Comparison of ENCODE assay signal across 8 mouse cellular contexts in the genomic region with DNA sequence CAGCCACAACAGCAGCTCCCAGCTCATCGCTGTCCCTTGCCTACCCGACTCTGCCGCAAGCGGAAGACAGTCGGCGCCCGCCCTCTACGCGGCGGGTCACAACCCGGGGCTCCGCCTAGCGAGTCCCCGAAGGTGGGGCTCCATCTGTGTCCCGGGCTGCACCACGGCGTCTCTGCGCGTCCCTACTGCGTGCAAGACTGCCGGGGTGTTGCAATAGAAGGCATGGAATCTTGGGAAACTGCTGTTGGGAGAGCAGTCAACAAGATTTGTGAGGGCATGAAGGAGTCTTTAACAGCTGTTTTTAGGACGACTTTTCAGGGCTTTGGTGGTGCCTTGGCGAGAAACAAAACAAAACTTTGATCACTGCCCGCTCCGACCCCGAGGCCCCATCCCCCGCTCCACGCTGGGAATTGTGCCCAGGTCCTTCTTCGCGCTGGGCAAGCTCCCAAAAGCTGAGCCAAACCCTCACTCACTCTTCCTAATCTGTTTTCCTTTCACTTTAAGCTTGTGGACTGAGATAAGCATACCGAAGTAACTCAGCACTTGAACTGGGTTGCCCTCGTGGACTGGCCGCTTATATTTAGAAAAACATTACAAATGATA. TPM values are rescaled to one million over a fixed set of nuclear protein-coding genes. Genes with fewer than 3 reads are reported as not detected.
DNase-seq lines count a peak whose midpoint lies in the region; ATAC-seq and TF ChIP-seq lines count a peak whose summit lies in the region.

Gene Dhrs7, minus strand, starts transcription at position 175 of the 603 bp plus-strand sequence.

- peak; percentile 94 for DNase-seq in G1E (ENCODE audit: low spot score)
- peak; percentile 87 to 88 for DNase-seq in cerebellum, adult 2 months
- peak; percentile 66 for DNase-seq in forebrain, postnatal 0 days
- peak; percentile 91 to 94 for DNase-seq in heart, postnatal 36 days
- DNase-seq in layer of hippocampus, adult 2 months (ENCODE audit: low spot score in 2 of 2), result peak; percentile 78 to 81
- peak; percentile 89 for DNase-seq in lung, adult 2 months
- peak; percentile 83 for DNase-seq in testis, postnatal 14 days (ENCODE audit: low spot score)

- H3K9me3 ChIP-seq in G1E (replicated peaks), result no peaks in the 10 kb centered on the region
- no peaks in the 10 kb centered on the region for H3K9me3 ChIP-seq in forebrain, postnatal 0 days (ENCODE audit: low read length)
- no peaks in the 10 kb centered on the region for H3K9me3 ChIP-seq in neural tube, embryonic 15.5 days (replicated peaks)

- H3K36me3 ChIP-seq in G1E (replicated peaks), result peaks cover 2% of the 10 kb centered on the region
- H3K36me3 ChIP-seq in forebrain, postnatal 0 days (ENCODE audit: insufficient read depth), result no peaks in the 10 kb centered on the region
- no peaks in the 10 kb centered on the region for H3K36me3 ChIP-seq in neural tube, embryonic 15.5 days

- peak within 1 kb of the TSS; percentile 19 for H3K27ac ChIP-seq in cerebellum, adult 2 months (ENCODE audit: insufficient read depth, low read length)
- H3K27ac ChIP-seq in forebrain, postnatal 0 days (ENCODE audit: low read depth, low read length), result 0 out of 2 replicates have a peak within 1 kb of the TSS, but pooled peaks have one; percentile 40
- H3K27ac ChIP-seq in layer of hippocampus, adult 2 months, result peak within 1 kb of the TSS; percentile 88
- H3K27ac ChIP-seq in neural tube, embryonic 15.5 days (replicated peaks), result peak within 1 kb of the TSS; percentile 62

- under 1% methylated on average over 33 of the region's 33 CpGs for WGBS in cerebellum, adult 2 months
- 2% methylated on average over 33 of the region's 33 CpGs for WGBS in forebrain, postnatal 0 days
- under 1% methylated on average over 33 of the region's 33 CpGs for WGBS in lung, adult 2 months
- 2% methylated on average over 33 of the region's 33 CpGs for WGBS in neural tube, embryonic 15.5 days

- H3K4me3 ChIP-seq in G1E (ENCODE audit: low read depth, low read length), result peak within 1 kb of the TSS; percentile 75
- peak within 1 kb of the TSS; percentile 81 for H3K4me3 ChIP-seq in cerebellum, adult 2 months (replicated peaks; ENCODE audit: insufficient read depth, low read depth, low read length)
- peak within 1 kb of the TSS; percentile 47 for H3K4me3 ChIP-seq in forebrain, postnatal 0 days (ENCODE audit: low read depth, low read length)
- H3K4me3 ChIP-seq in layer of hippocampus, adult 2 months, result peak within 1 kb of the TSS; percentile 90
- H3K4me3 ChIP-seq in lung, adult 2 months (replicated peaks; ENCODE audit: extremely low read depth, low read depth, low read length), result peak within 1 kb of the TSS; percentile 88
- peak within 1 kb of the TSS; percentile 58 for H3K4me3 ChIP-seq in neural tube, embryonic 15.5 days (replicated peaks)

- H3K4me1 ChIP-seq in G1E (ENCODE audit: insufficient read depth, low read depth, low read length), result peaks cover 18% of the 10 kb centered on the region
- H3K4me1 ChIP-seq in cerebellum, adult 2 months (ENCODE audit: control insufficient read depth, insufficient read depth, low read length), result no peaks in the 10 kb centered on the region; the same call in none of the 2 replicates
- peaks cover 4% of the 10 kb centered on the region; the same call in 1 of the 2 replicates for H3K4me1 ChIP-seq in forebrain, postnatal 0 days (ENCODE audit: insufficient read depth)
- peaks cover 7% of the 10 kb centered on the region for H3K4me1 ChIP-seq in lung, adult 2 months (ENCODE audit: control insufficient read depth, insufficient read depth, low read length)
- H3K4me1 ChIP-seq in neural tube, embryonic 15.5 days, result peaks cover 19% of the 10 kb centered on the region

- peak; percentile 73 for TF ChIP-seq POLR2A in cerebellum, adult 2 months (IDR thresholded peaks at IDR 0.05; ENCODE audit: borderline replicate concordance, insufficient read depth, low read length)
- peak; percentile 93; the same call in 1 of the 2 replicates for TF ChIP-seq POLR2A in lung, adult 2 months (IDR thresholded peaks at IDR 0.05; ENCODE audit: borderline replicate concordance, extremely low read depth, low read depth, low read length)

- peak within 1 kb of the TSS; percentile 73 for H3K4me2 ChIP-seq in forebrain, postnatal 0 days (ENCODE audit: low read depth)
- H3K4me2 ChIP-seq in neural tube, embryonic 15.5 days, result peak within 1 kb of the TSS; percentile 91

- TF ChIP-seq CTCF in G1E (IDR thresholded peaks at IDR 0.05; ENCODE audit: low read depth, low read length), result no peak
- TF ChIP-seq CTCF in cerebellum, adult 2 months (IDR thresholded peaks at IDR 0.05; ENCODE audit: borderline replicate concordance, insufficient read depth, low read depth, low read length), result no peak; the same call in 1 of the 2 replicates
- TF ChIP-seq CTCF in forebrain, postnatal 0 days (IDR thresholded peaks at IDR 0.05; ENCODE audit: low read depth), result peak; percentile 50
- peak; percentile 65 for TF ChIP-seq CTCF in layer of hippocampus, adult 2 months (conservative IDR thresholded peaks at IDR 0.05)
- TF ChIP-seq CTCF in lung, adult 2 months (IDR thresholded peaks at IDR 0.05; ENCODE audit: insufficient read depth, low read length), result no peak

- intact Hi-C loops in heart, postnatal 36 days (cut with DNase I), result loop anchor here (5.0 kb wide), 2 partner anchors 97 to 128 kb away; partner anchors contain the start of gene Pcnx4

- peak; percentile 94 for ATAC-seq in G1E (ENCODE audit: extremely low read depth, insufficient number of reproducible peaks, low FRiP score, poor library complexity, severe bottlenecking)
- ATAC-seq in forebrain, postnatal 0 days, result peak; percentile 95
- ATAC-seq in neural tube, embryonic 15.5 days (ENCODE audit: low FRiP score), result peak; percentile 91

- peak within 1 kb of the TSS; percentile 49 for H3K9ac ChIP-seq in forebrain, postnatal 0 days
- peak within 1 kb of the TSS; percentile 55 for H3K9ac ChIP-seq in neural tube, embryonic 15.5 days (replicated peaks)

- H3K27me3 ChIP-seq in G1E (ENCODE audit: insufficient read depth, low read length), result peaks cover 2% of the 10 kb centered on the region; the same call in 1 of the 2 replicates
- no peaks in the 10 kb centered on the region for H3K27me3 ChIP-seq in cerebellum, adult 2 months (ENCODE audit: control insufficient read depth, insufficient read depth, low read length)
- H3K27me3 ChIP-seq in forebrain, postnatal 0 days (ENCODE audit: insufficient read depth, low read length), result no peaks in the 10 kb centered on the region
- H3K27me3 ChIP-seq in neural tube, embryonic 15.5 days (replicated peaks), result no peaks in the 10 kb centered on the region

RNA-seq across cellular contexts. Expression of gene Dhrs7, which starts in this region (rescaled TPM):
- total RNA-seq in G1E (2014; fragmentation: Nextera tagmentation), result 10.9 and 14.4 TPM in 2 replicates
- 31.6 and 37.4 TPM in 2 replicates for total RNA-seq in G1E (2017)
- polyA plus RNA-seq in G1E (2012), result 4.3 and 7.2 TPM in 2 replicates
- polyA plus RNA-seq in cerebellum, adult 2 months (2012; rRNA removed), result 43.8 and 44.9 TPM in 2 replicates
- 13.5 and 14.0 TPM in 2 replicates for total RNA-seq in forebrain, postnatal 0 days (2014; rRNA removed)
- 20.4 and 23.8 TPM in 2 replicates for polyA plus RNA-seq in forebrain, postnatal 0 days (2015; fragmentation: Nextera tagmentation; extraction: Ambion mirVana)
- total RNA-seq in heart, postnatal 36 days (2021), result 10 to 100 TPM; 76.3 to 80.8 TPM
- total RNA-seq in layer of hippocampus, adult 2 months (2021), result 10 to 100 TPM; 43.7 to 48.1 TPM
- polyA plus RNA-seq in lung, adult 2 months (2012; rRNA removed), result 53.4 and 72.3 TPM in 2 replicates
- polyA plus RNA-seq in neural tube, embryonic 15.5 days (2015; fragmentation: Nextera tagmentation; extraction: Ambion mirVana), result 21.9 and 25.8 TPM in 2 replicates

Comparison
In these comparisons a context has a peak if more than half of its experiments do, and no peak if none do; other contexts are left out.
1. Peak in every context shown above with its lines: DNase-seq, ATAC-seq, H3K4me3 ChIP-seq and H3K27ac ChIP-seq.
2. CTCF ChIP-seq: peak in forebrain, postnatal 0 days (single experiment) and layer of hippocampus, adult 2 months (single experiment); none in G1E (single experiment), cerebellum, adult 2 months (single experiment) and lung, adult 2 months (single experiment).
3. H3K27ac ChIP-seq: peak in every context shown above with its lines; median percentile 88 in layer of hippocampus, adult 2 months; 62 in neural tube, embryonic 15.5 days; 40 in forebrain, postnatal 0 days; 19 in cerebellum, adult 2 months.